Mouse (Mus musculus): ENCODE measurements around the gene Itgal.
A peak's percentile ranks its signal among the peaks of the same experiment; 100 is the strongest.
"Not testable (repeated sequence)": the region's sequence is repeated elsewhere in the genome, so short reads cannot be mapped to it uniquely, and the experiment has no call there.

The Itgal gene

GRCm38 (mm10) chr7:127278311-127278710 lies 17.7 kb upstream of the Itgal start:
- peak; percentile 24 for DNase-seq (ENCODE audit: low spot score)

GRCm38 (mm10) chr7:127280092-127280491 lies 16.0 kb upstream of the Itgal start:
- no peak for DNase-seq (ENCODE audit: low spot score)

- DNase-seq (ENCODE audit: low spot score), result no peak
These were observed 14.9 kb upstream of the Itgal start for GRCm38 (mm10) chr7:127281114-127281513.

GRCm38 (mm10) chr7:127282190-127282589 lies 13.9 kb upstream of the Itgal start:
- DNase-seq (ENCODE audit: low spot score), result no peak

- DNase-seq (ENCODE audit: low spot score), result no peak
These were observed 10.9 kb upstream of the Itgal start for GRCm38 (mm10) chr7:127285154-127285553.

GRCm38 (mm10) chr7:127287940-127288339 lies 8.1 kb upstream of the Itgal start:
- DNase-seq (ENCODE audit: low spot score), result no peak

- DNase-seq (ENCODE audit: low spot score), result no peak
These were observed 6.8 kb upstream of the Itgal start for GRCm38 (mm10) chr7:127289306-127289705.

- no peak for DNase-seq (ENCODE audit: low spot score)
These were observed 5.9 kb upstream of the Itgal start for GRCm38 (mm10) chr7:127290142-127290541.

GRCm38 (mm10) chr7:127296786-127297555 lies 911 bp downstream of the Itgal start:
- no peak for DNase-seq (ENCODE audit: low spot score)

GRCm38 (mm10) chr7:127297586-127298193 lies 1.6 kb downstream of the Itgal start:
- no peak for DNase-seq (ENCODE audit: low spot score)

- DNase-seq (ENCODE audit: low spot score), result no peak
These were observed 12.4 kb downstream of the Itgal start for GRCm38 (mm10) chr7:127308431-127308830.

- DNase-seq (ENCODE audit: low spot score), result peak; percentile 72
These were observed 12.8 kb downstream of the Itgal start for GRCm38 (mm10) chr7:127308887-127309286.

- no peak for DNase-seq (ENCODE audit: low spot score)
These were observed 13.9 kb downstream of the Itgal start for GRCm38 (mm10) chr7:127309951-127310350.

- no peak for DNase-seq (ENCODE audit: low spot score)
These were observed 17.9 kb downstream of the Itgal start for GRCm38 (mm10) chr7:127313912-127314311.

- no peak for DNase-seq (ENCODE audit: low spot score)
These were observed 25.0 kb downstream of the Itgal start for GRCm38 (mm10) chr7:127321106-127321505.

- no peak for DNase-seq (ENCODE audit: low spot score)
These were observed 26.0 kb downstream of the Itgal start for GRCm38 (mm10) chr7:127322085-127322484.

GRCm38 (mm10) chr7:127324944-127325343 lies 28.9 kb downstream of the Itgal start:
- no peak for DNase-seq (ENCODE audit: low spot score)

- DNase-seq (ENCODE audit: low spot score), result no peak
These were observed 29.5 kb downstream of the Itgal start for GRCm38 (mm10) chr7:127325550-127325949.

GRCm38 (mm10) chr7:127326685-127327084 lies 30.6 kb downstream of the Itgal start:
- peak; percentile 41 for DNase-seq (ENCODE audit: low spot score)

- DNase-seq (ENCODE audit: low spot score), result no peak
These were observed 37.2 kb downstream of the Itgal start for GRCm38 (mm10) chr7:127333240-127333639.

- no peak for DNase-seq (ENCODE audit: low spot score)
These were observed 39.5 kb downstream of the Itgal start for GRCm38 (mm10) chr7:127335604-127336003.

GRCm38 (mm10) chr7:127337636-127338035 lies 41.6 kb downstream of the Itgal start:
- no peak for DNase-seq (ENCODE audit: low spot score)

- no peak for DNase-seq (ENCODE audit: low spot score)
These were observed 45.3 kb downstream of the Itgal start for GRCm38 (mm10) chr7:127341356-127341755.

GRCm38 (mm10) chr7:127341861-127342260 lies 45.8 kb downstream of the Itgal start:
- DNase-seq (ENCODE audit: low spot score), result not testable (repeated sequence)
